Comparison of ENCODE assay signal across 23 mouse cellular contexts in the genomic region with DNA sequence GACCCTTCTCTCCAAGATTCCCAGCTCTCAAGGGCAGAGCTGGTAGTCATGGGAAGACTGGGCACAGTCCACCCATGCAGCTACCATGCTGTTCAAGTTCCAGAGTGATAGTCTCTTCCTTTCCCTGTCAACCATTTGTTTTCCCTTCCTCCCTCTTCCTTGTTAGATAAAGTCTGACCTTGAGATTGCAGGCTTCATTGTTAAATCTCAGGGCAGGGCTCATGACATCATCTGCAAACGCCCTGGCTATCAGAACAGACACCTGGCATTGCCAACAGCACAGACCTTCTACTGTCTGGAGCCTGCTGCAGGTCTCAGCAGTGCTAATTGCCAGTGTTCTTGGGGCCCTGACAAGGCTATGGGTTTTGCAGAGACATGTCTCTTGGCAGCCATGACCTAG. TPM values are rescaled to one million over a fixed set of nuclear protein-coding genes. Genes with fewer than 3 reads are reported as not detected.
DNase-seq lines count a peak whose midpoint lies in the region; ATAC-seq and TF ChIP-seq lines count a peak whose summit lies in the region.
"Had no signal": no experiment of that assay in that cellular context is flagged by ENCODE, and none has a peak within 500 bp of the region (broad histone marks: within the 10 kb centered on the region; RNA-seq: fewer than 3 reads in every experiment).

No protein-coding gene starts in this region.

- H3K9ac ChIP-seq in heart, embryonic 15.5 days = no peak overlapping the region
- H3K9ac ChIP-seq in intestine, embryonic 15.5 days = no peak overlapping the region
- H3K9ac ChIP-seq in stomach, embryonic 15.5 days = no peak overlapping the region
- H3K9ac ChIP-seq: embryonic facial prominence, embryonic 12.5 days; forebrain, embryonic 15.5 days; hindbrain, embryonic 15.5 days; limb, embryonic 13.5 days; liver, embryonic 13.5 days; lung, embryonic 15.5 days; neural tube, embryonic 13.5 days had no signal

- no peak for TF ChIP-seq CTCF in layer of hippocampus, adult 2 months (conservative IDR thresholded peaks at IDR 0.05)

- H3K36me3 ChIP-seq in heart, embryonic 15.5 days = peaks cover 90% of the 10 kb centered on the region
- peaks cover 71% of the 10 kb centered on the region for H3K36me3 ChIP-seq in intestine, embryonic 15.5 days
- peaks cover 79% of the 10 kb centered on the region for H3K36me3 ChIP-seq in stomach, embryonic 15.5 days

- WGBS in heart, embryonic 15.5 days = 34% methylated on average over 1 of the region's 1 CpGs
- 58% methylated on average over 1 of the region's 1 CpGs for WGBS in intestine, embryonic 15.5 days
- 48% methylated on average over 1 of the region's 1 CpGs for WGBS in stomach, embryonic 15.5 days

- intact Hi-C loops in left cerebral cortex, postnatal 25 days (cut with DNase I) = no loop called here

- no peaks in the 10 kb centered on the region for H3K9me3 ChIP-seq in heart, embryonic 15.5 days (replicated peaks)
- no peaks in the 10 kb centered on the region for H3K9me3 ChIP-seq in intestine, embryonic 15.5 days
- H3K9me3 ChIP-seq in stomach, embryonic 15.5 days = no peaks in the 10 kb centered on the region
- H3K9me3 ChIP-seq: embryonic facial prominence, embryonic 12.5 days; forebrain, embryonic 15.5 days; hindbrain, embryonic 15.5 days; limb, embryonic 13.5 days; liver, embryonic 13.5 days; lung, embryonic 15.5 days; neural tube, embryonic 13.5 days had no signal

- DNase-seq in heart, adult 11 months = no peak
- peak; percentile 43 for DNase-seq in brain, adult 2 months (ENCODE audit: low read depth, low spot score)
- no peak for DNase-seq in left cerebral cortex, postnatal 25 days (ENCODE audit: low spot score in 2 of 2)
- no peak for DNase-seq in layer of hippocampus, adult 2 months (ENCODE audit: low spot score in 2 of 2)
- DNase-seq: adrenal gland, adult 2 months; cerebellum, adult 9-11 months; gastrocnemius, postnatal 36 days; heart, postnatal 4 days; kidney, adult 18-20 months; kidney, postnatal 14 days; layer of hippocampus, adult 9-11 months; liver, embryonic 13.5 days; midbrain, embryonic 14.5 days; thymus, adult 2 months had no signal

- no peak overlapping the region for H3K4me2 ChIP-seq in heart, embryonic 15.5 days
- H3K4me2 ChIP-seq in intestine, embryonic 15.5 days (replicated peaks) = no peak overlapping the region
- H3K4me2 ChIP-seq in stomach, embryonic 15.5 days = no peak overlapping the region
- H3K4me2 ChIP-seq: embryonic facial prominence, embryonic 12.5 days; forebrain, embryonic 15.5 days; hindbrain, embryonic 15.5 days; limb, embryonic 13.5 days; liver, embryonic 13.5 days; lung, embryonic 15.5 days; neural tube, embryonic 13.5 days had no signal

- H3K27me3 ChIP-seq in heart, embryonic 15.5 days = no peaks in the 10 kb centered on the region
- no peaks in the 10 kb centered on the region for H3K27me3 ChIP-seq in intestine, embryonic 15.5 days (replicated peaks)
- no peaks in the 10 kb centered on the region for H3K27me3 ChIP-seq in stomach, embryonic 15.5 days (replicated peaks)
- H3K27me3 ChIP-seq: embryonic facial prominence, embryonic 12.5 days; forebrain, embryonic 15.5 days; hindbrain, embryonic 15.5 days; limb, embryonic 13.5 days; liver, embryonic 13.5 days; lung, embryonic 15.5 days; neural tube, embryonic 13.5 days had no signal

- peaks cover 12% of the 10 kb centered on the region; the same call in 1 of the 2 replicates for H3K4me1 ChIP-seq in heart, embryonic 15.5 days (replicated peaks)
- H3K4me1 ChIP-seq in intestine, embryonic 15.5 days (replicated peaks) = peaks cover 9% of the 10 kb centered on the region; the same call in 1 of the 2 replicates
- H3K4me1 ChIP-seq in stomach, embryonic 15.5 days = no peaks in the 10 kb centered on the region
- H3K4me1 ChIP-seq: embryonic facial prominence, embryonic 12.5 days; limb, embryonic 13.5 days; liver, embryonic 13.5 days; lung, embryonic 15.5 days had no signal

- peak; percentile 59; the same call in 1 of the 2 replicates for ATAC-seq in heart, embryonic 15.5 days (replicated peaks; ENCODE audit: insufficient number of reproducible peaks, insufficient read depth, low FRiP score, low read depth)
- ATAC-seq in intestine, embryonic 15.5 days = peak; percentile 88
- peak; percentile 53 for ATAC-seq in stomach, embryonic 15.5 days (ENCODE audit: insufficient read depth, low FRiP score, low read depth)
- ATAC-seq: forebrain, embryonic 15.5 days had no signal

- peak overlapping the region; percentile 54 for H3K27ac ChIP-seq in heart, embryonic 15.5 days
- peak overlapping the region; percentile 23; the same call in 1 of the 2 replicates for H3K27ac ChIP-seq in intestine, embryonic 15.5 days
- H3K27ac ChIP-seq in stomach, embryonic 15.5 days = peak overlapping the region; percentile 23; the same call in 1 of the 2 replicates
- H3K27ac ChIP-seq in layer of hippocampus, adult 2 months = no peak overlapping the region
- H3K27ac ChIP-seq: embryonic facial prominence, embryonic 12.5 days; forebrain, embryonic 15.5 days; hindbrain, embryonic 15.5 days; limb, embryonic 13.5 days; liver, embryonic 13.5 days; neural tube, embryonic 13.5 days had no signal

- H3K4me3 ChIP-seq in heart, embryonic 15.5 days = no peak overlapping the region
- no peak overlapping the region for H3K4me3 ChIP-seq in intestine, embryonic 15.5 days (replicated peaks)
- no peak overlapping the region for H3K4me3 ChIP-seq in stomach, embryonic 15.5 days (replicated peaks)
- H3K4me3 ChIP-seq in layer of hippocampus, adult 2 months = no peak overlapping the region
- H3K4me3 ChIP-seq: embryonic facial prominence, embryonic 12.5 days; forebrain, embryonic 15.5 days; hindbrain, embryonic 15.5 days; limb, embryonic 13.5 days; liver, embryonic 13.5 days; lung, embryonic 15.5 days; neural tube, embryonic 13.5 days had no signal

RNA-seq across cellular contexts. Expression of gene Iffo2, which starts 48.9 kb away (rescaled TPM):
- 2.4 and 3.4 TPM in 2 replicates for polyA plus RNA-seq in heart, embryonic 15.5 days (2015; fragmentation: Nextera tagmentation; extraction: Ambion mirVana)
- 2.9 and 3.2 TPM in 2 replicates for polyA plus RNA-seq in intestine, embryonic 15.5 days (2015; fragmentation: Nextera tagmentation; extraction: Ambion mirVana)
- polyA plus RNA-seq in stomach, embryonic 15.5 days (2015; fragmentation: Nextera tagmentation; extraction: Ambion mirVana) = 2.2 and 4.2 TPM in 2 replicates
- 10 to 100 TPM; 15.9 to 17.2 TPM for total RNA-seq in left cerebral cortex, postnatal 25 days (2021)
- total RNA-seq in layer of hippocampus, adult 2 months (2021) = 10 to 100 TPM; 15.7 to 17.5 TPM
